Mouse (Mus musculus) spleen, postnatal 14 days (tissue): ENCODE results near the gene B130006D01Rik.

Source experiments
- DNase-seq, 2 experiments: peaks; one replicate each; pipeline ENCODE4 v3.0.0; 2021 to 2022; ENCODE audit warnings: low spot score in 2 of 2

The B130006D01Rik gene

GRCm38 (mm10) chr11:95723287-95723686 lies at the start of gene B130006D01Rik:
B130006D01Rik (plus strand) TSS chr11:95723587.
- no peak for DNase-seq

GRCm38 (mm10) chr11:95675498-95675897 lies 47.9 kb upstream of the B130006D01Rik start:
- no peak for DNase-seq

- DNase-seq = peak; percentile 45 to 62
Measured at GRCm38 (mm10) chr11:95676307-95676706, 47.1 kb upstream of the B130006D01Rik start.

DNA sequence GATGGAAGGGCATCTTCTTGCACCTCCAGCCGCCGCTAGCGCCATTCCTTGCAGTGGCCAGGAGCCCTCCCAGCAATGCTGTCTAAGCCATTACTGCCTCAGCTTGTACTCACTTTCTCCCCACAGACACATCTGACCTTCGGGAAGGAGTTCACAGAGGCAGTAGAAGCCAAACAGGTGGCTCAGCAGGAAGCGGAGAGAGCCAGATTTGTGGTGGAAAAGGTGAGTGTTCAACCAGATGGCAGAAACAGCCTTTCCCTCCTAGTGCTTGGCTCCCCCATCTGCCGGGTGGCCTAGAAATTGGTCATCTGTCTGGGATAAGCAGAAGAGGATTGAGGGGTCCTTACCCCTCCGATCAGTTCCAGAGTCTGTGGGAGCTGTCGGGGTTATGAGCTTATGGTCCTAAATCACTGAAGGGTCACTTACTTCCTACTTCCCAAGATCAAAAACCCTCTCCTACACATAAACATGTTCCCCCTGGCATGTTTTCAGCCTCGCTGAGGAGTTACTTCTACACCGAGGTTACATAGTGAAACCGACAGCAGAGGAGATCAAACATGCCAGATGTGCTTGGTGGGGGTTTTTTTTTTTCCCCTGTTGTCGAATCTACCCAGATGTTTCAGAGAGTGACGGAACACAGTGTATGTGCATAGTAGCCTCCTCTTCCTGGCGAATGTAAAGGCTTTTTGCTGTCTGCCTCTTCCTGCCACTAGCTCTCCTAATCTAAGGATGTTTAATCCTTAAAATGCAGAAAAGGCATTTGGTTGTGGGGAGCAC lies 45.3 kb upstream of the B130006D01Rik start:
- DNase-seq = no peak

DNA sequence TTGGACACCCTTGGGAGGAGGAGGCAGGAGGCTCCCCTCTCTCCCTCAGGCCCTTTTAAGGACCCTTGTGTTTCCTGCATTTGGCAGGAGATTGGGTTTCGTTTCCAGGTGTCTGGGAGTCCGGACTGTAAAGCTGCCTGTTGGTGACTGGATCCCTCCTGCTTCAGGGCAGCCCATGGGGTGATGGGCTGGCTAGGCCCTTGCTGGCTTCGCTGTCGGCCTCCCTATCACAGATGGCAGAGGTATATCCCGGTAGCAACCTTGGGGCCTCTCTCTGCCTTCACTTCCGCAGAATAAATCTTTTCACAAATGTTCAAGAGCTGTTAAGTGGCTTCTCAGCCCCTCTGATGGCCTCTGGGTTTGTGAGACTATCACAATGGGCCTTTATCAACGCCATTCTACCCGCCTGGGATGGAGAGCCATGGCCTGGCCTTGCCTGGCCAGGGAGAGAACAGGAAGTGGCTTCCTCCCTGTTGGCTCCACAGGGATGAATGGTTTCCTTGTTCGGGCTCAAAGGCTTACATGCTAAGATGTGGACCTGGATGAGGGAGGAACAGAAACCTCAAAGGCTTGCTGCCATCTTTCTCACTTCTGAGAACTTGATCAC lies 41.3 kb upstream of the B130006D01Rik start:
- DNase-seq = no peak

GRCm38 (mm10) chr11:95682946-95683345 lies 40.4 kb upstream of the B130006D01Rik start:
- no peak for DNase-seq

GRCm38 (mm10) chr11:95686031-95686430 lies 37.4 kb upstream of the B130006D01Rik start:
- DNase-seq = peak; percentile 54 to 74

GRCm38 (mm10) chr11:95687084-95687656 lies 36.2 kb upstream of the B130006D01Rik start:
- DNase-seq = no peak

GRCm38 (mm10) chr11:95688515-95688914 lies 34.9 kb upstream of the B130006D01Rik start:
- DNase-seq = peak; percentile 30 to 48

DNA sequence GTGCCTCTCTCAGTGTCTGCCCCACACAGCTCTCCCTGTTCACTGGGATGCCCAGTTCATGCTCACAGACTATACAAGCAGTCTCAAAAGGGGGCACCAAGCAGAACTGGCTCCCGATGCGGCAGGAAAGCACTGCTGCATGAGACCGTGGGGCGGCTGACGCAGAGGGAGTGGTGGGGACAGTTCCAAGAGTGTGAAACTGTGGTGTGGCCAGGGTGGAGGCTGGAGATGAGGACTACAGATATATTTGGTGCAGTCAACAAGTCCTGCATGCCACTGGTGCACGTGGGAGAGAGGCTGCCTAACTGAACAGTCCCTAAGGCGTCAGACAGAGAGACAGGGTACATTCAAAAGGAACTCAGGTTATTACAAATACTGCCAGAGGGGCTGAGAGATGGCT lies 34.4 kb upstream of the B130006D01Rik start:
- DNase-seq = peak; percentile 17 to 39

GRCm38 (mm10) chr11:95689544-95689943 lies 33.8 kb upstream of the B130006D01Rik start:
- no peak for DNase-seq

GRCm38 (mm10) chr11:95698541-95698940 lies 24.8 kb upstream of the B130006D01Rik start:
- DNase-seq = no peak

DNA sequence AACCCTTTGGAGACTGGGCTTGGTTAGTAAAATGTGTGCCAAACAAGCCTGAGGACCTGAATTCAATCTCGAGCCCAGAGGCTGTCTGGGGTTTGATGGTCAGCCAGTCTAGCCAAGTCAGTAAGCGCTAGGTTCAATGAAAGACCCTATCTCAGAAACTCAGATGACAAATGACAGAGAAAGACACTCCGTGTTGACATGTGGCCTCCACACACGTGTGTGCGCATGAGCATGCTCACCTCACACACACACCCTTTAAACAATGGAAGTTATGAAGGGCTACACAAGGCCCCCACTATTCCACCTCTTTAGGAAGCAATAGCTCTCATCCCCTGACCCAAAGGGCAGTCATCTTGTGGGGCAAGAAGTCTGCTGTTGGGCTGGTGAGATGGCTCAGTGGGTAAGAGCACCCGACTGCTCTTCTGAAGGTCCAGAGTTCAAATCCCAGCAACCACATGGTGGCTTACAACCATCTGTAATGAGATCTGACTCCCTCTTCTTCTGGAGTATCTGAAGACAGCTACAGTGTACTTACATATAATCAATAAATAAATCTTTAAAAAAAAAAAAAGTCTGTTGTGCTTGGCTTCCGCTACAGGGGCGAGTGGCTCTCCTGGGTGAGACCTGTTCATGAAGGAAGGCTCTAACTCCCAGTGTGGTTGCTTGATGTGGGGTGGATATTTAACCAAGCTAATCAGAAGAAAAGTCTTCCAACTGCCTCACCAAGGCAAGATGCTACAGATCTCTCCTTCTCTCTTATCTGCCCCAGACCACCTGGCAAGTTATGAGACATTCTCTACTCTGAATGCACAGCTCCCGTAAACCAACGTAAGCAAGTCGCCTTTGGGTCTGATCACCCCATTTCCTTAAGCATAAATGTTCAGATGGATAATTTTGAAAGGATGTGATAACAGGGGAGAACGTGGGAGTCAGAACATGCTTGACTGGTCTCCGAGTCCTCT lies 22.3 kb upstream of the B130006D01Rik start:
- no peak for DNase-seq

- no peak for DNase-seq
Measured at GRCm38 (mm10) chr11:95704032-95704969, 19.1 kb upstream of the B130006D01Rik start.

- DNase-seq = no peak
Measured at GRCm38 (mm10) chr11:95704970-95705330, 18.4 kb upstream of the B130006D01Rik start.

GRCm38 (mm10) chr11:95709534-95710040 lies 13.8 kb upstream of the B130006D01Rik start:
- no peak for DNase-seq

- DNase-seq = no peak
Measured at GRCm38 (mm10) chr11:95710478-95710877, 12.9 kb upstream of the B130006D01Rik start.

GRCm38 (mm10) chr11:95712085-95712562 lies 11.3 kb upstream of the B130006D01Rik start:
- DNase-seq = no peak

GRCm38 (mm10) chr11:95712563-95713224 lies 10.7 kb upstream of the B130006D01Rik start, which contains the start of gene Zfp652:
Zfp652 (plus strand) TSS chr11:95712673.
- DNase-seq = peak; percentile 81 to 86
